Mouse (Mus musculus): ENCODE measurements around the gene Dctd. TPM values are rescaled to one million over a fixed set of nuclear protein-coding genes. Genes with fewer than 3 reads are reported as not detected.

The Dctd gene
- polyA plus RNA-seq, 1 experiment from 2014 or later, result 14.2 TPM

DNA sequence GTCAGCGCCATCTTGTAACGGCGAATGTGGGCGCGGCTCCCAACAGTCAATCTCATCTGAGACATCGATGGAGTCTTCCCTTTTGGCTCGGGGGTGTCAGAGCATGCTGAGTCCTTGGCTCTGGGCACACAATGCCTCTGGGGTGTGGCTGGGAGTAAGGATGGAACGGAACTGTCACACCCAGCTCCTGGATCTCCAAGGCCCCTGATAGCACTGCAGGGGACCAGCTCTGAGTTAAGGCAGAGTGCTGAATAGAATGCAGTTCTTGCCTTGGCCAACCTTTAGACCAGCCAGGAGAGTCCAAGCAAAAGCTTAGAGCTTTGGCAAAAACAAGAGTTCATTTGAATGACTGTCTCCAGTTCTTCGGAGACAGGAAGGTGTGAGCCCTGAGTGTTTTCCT is 97.1 kb downstream of the Dctd start:
- H3K36me3 ChIP-seq (ENCODE audit: control insufficient read depth, insufficient read depth, low read length), result no peaks in the 10 kb centered on the region
- no peak overlapping the region for H3K4me2 ChIP-seq (ENCODE audit: low read length)
- 96% methylated on average over 9 of the region's 9 CpGs for WGBS
- no peaks in the 10 kb centered on the region for H3K9me3 ChIP-seq (replicated peaks; ENCODE audit: control insufficient read depth, low read length)
- ATAC-seq (no peak), DNase-seq (ENCODE audit: low spot score) (no peak)
- no peaks in the 10 kb centered on the region for H3K4me1 ChIP-seq (ENCODE audit: control insufficient read depth, insufficient read depth, low read length)
- H3K4me3 ChIP-seq (ENCODE audit: low read depth, low read length), result no peak overlapping the region
- no peak overlapping the region for H3K27ac ChIP-seq (ENCODE audit: low read depth, low read length)
- no peaks in the 10 kb centered on the region for H3K27me3 ChIP-seq (replicated peaks; ENCODE audit: control insufficient read depth, insufficient read depth, low read length)
- H3K9ac ChIP-seq (ENCODE audit: low read length), result no peak overlapping the region

- H3K9me3 ChIP-seq (replicated peaks; ENCODE audit: control insufficient read depth, low read length), result no peaks in the 10 kb centered on the region
- no peak overlapping the region for H3K9ac ChIP-seq (ENCODE audit: low read length)
- 95% methylated on average over 9 of the region's 9 CpGs for WGBS
- no peaks in the 10 kb centered on the region for H3K27me3 ChIP-seq (replicated peaks; ENCODE audit: control insufficient read depth, insufficient read depth, low read length)
- DNase-seq (ENCODE audit: low spot score), result no peak
- no peaks in the 10 kb centered on the region for H3K36me3 ChIP-seq (ENCODE audit: control insufficient read depth, insufficient read depth, low read length)
- no peak overlapping the region for H3K4me2 ChIP-seq (ENCODE audit: low read length)
- no peak overlapping the region for H3K27ac ChIP-seq (ENCODE audit: low read depth, low read length)
- H3K4me3 ChIP-seq (ENCODE audit: low read depth, low read length), result no peak overlapping the region
- no peaks in the 10 kb centered on the region for H3K4me1 ChIP-seq (ENCODE audit: control insufficient read depth, insufficient read depth, low read length)
- no peak for ATAC-seq
Observed at GRCm38 (mm10) chr8:48199171-48199570, 100.3 kb downstream of the Dctd start.

- no peaks in the 10 kb centered on the region for H3K4me1 ChIP-seq (ENCODE audit: control insufficient read depth, insufficient read depth, low read length)
- no peaks in the 10 kb centered on the region for H3K9me3 ChIP-seq (replicated peaks; ENCODE audit: control insufficient read depth, low read length)
- H3K36me3 ChIP-seq (ENCODE audit: control insufficient read depth, insufficient read depth, low read length), result no peaks in the 10 kb centered on the region
- no peak overlapping the region for H3K4me3 ChIP-seq (ENCODE audit: low read depth, low read length)
- no peak overlapping the region for H3K9ac ChIP-seq (ENCODE audit: low read length)
- DNase-seq (ENCODE audit: low spot score), result no peak
- H3K27ac ChIP-seq (ENCODE audit: low read depth, low read length), result no peak overlapping the region
- H3K4me2 ChIP-seq (ENCODE audit: low read length), result no peak overlapping the region
- ATAC-seq, result no peak
- H3K27me3 ChIP-seq (replicated peaks; ENCODE audit: control insufficient read depth, insufficient read depth, low read length), result no peaks in the 10 kb centered on the region
- WGBS, result 34% methylated on average over 3 of the region's 3 CpGs
Observed at GRCm38 (mm10) chr8:48202632-48203031, 103.7 kb downstream of the Dctd start.

Other genes starting within 250 kb of the Dctd start
- gene Wwc2, start 108.2 kb upstream of the Dctd start, polyA plus RNA-seq (2014; fragmentation: Nextera tagmentation; extraction: Ambion mirVana), result 3.0 and 3.8 TPM in 2 replicates